Mouse (Mus musculus) frontal cortex, postnatal 10 days (tissue): ENCODE measurements around the gene Rab15.
A peak's percentile ranks its signal among the peaks of the same experiment; 100 is the strongest.
"Not testable (repeated sequence)": the region's sequence is repeated elsewhere in the genome, so short reads cannot be mapped to it uniquely, and the experiment has no call there.

ENCODE experiments used
- DNase-seq, 2 experiments: peaks; one replicate each; pipeline ENCODE4 v3.0.0; 2022; ENCODE audit warnings: low spot score in 2 of 2, mixed read lengths in 1 of 2

Rab15 gene

GRCm38 (mm10) chr12:76818908-76819307 lies 3.8 kb downstream of the Rab15 start:
- DNase-seq = peak; percentile 34 to 69

GRCm38 (mm10) chr12:76818120-76818519 lies 4.6 kb downstream of the Rab15 start:
- DNase-seq = no peak

- DNase-seq = no peak
Observed at GRCm38 (mm10) chr12:76817176-76817575, 5.5 kb downstream of the Rab15 start.

- no peak for DNase-seq
Observed at GRCm38 (mm10) chr12:76816720-76817119, 6.0 kb downstream of the Rab15 start.

- no peak for DNase-seq
Observed at GRCm38 (mm10) chr12:76814120-76814519, 8.6 kb downstream of the Rab15 start.

GRCm38 (mm10) chr12:76813543-76813942 lies 9.2 kb downstream of the Rab15 start:
- DNase-seq = no peak

GRCm38 (mm10) chr12:76811006-76811405 lies 11.7 kb downstream of the Rab15 start:
- no peak for DNase-seq

- no peak for DNase-seq
Observed at GRCm38 (mm10) chr12:76810491-76810890, 12.2 kb downstream of the Rab15 start.

GRCm38 (mm10) chr12:76807796-76808195 lies 14.9 kb downstream of the Rab15 start:
- no peak for DNase-seq

- DNase-seq = no peak
Observed at GRCm38 (mm10) chr12:76805056-76805811, 17.5 kb downstream of the Rab15 start.

- no peak for DNase-seq
Observed at GRCm38 (mm10) chr12:76803700-76804252, 18.9 kb downstream of the Rab15 start.

- no peak for DNase-seq
Observed at GRCm38 (mm10) chr12:76803028-76803427, 19.7 kb downstream of the Rab15 start.

GRCm38 (mm10) chr12:76798008-76798720 lies 24.5 kb downstream of the Rab15 start:
- DNase-seq = no peak

- DNase-seq = no peak
Observed at GRCm38 (mm10) chr12:76796938-76797539, 25.7 kb downstream of the Rab15 start.

- DNase-seq = no peak
Observed at GRCm38 (mm10) chr12:76795350-76795749, 27.4 kb downstream of the Rab15 start, which contains the start of gene Gpx2. TSS of gene Gpx2 (minus strand) at chr12:76795554.

- not testable (repeated sequence) for DNase-seq
Observed at GRCm38 (mm10) chr12:76792540-76792939, 30.2 kb downstream of the Rab15 start.

GRCm38 (mm10) chr12:76790446-76791084 lies 32.1 kb downstream of the Rab15 start:
- no peak for DNase-seq

GRCm38 (mm10) chr12:76784056-76784619 lies 38.6 kb downstream of the Rab15 start:
- DNase-seq = no peak

GRCm38 (mm10) chr12:76780639-76781468 lies 41.9 kb downstream of the Rab15 start:
- no peak for DNase-seq

GRCm38 (mm10) chr12:76779951-76780350 lies 42.8 kb downstream of the Rab15 start:
- no peak for DNase-seq
